In the genomic region with DNA sequence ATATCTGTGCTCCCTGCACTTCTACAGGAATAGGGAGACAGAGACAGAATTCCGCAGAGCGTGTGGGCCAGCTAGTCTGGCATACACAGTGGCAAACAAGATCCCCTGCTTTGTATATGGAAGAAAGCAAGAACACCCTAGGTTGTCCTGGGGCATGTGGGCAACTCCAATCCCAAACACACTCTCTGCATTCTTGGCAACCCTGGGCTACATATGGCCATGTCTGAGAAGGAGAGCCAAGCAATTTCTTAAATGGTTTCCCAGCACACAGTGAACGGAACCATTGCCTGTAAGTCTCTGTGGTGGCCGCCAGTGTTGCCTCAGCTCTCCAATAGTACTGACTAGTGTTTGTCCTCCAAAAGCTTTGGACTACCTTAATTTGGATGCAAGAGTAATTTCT, we compare ENCODE assay signal across 24 mouse cellular contexts.
DNase-seq lines count a peak whose midpoint lies in the region; ATAC-seq and TF ChIP-seq lines count a peak whose summit lies in the region.
"Had no signal": no experiment of that assay in that cellular context is flagged by ENCODE, and none has a peak within 500 bp of the region (broad histone marks: within the 10 kb centered on the region; RNA-seq: fewer than 3 reads in every experiment).

No protein-coding gene starts in this region.

- no peak overlapping the region for H3K4me2 ChIP-seq in forebrain, postnatal 0 days (ENCODE audit: low read depth)
- H3K4me2 ChIP-seq: embryonic facial prominence, embryonic 12.5 days; forebrain, embryonic 12.5 days had no signal

- 72% methylated on average over 4 of the region's 4 CpGs for WGBS in forebrain, postnatal 0 days
- WGBS in forebrain, embryonic 10.5 days = 94% methylated on average over 4 of the region's 4 CpGs

- no peak overlapping the region for H3K27ac ChIP-seq in forebrain, postnatal 0 days (ENCODE audit: low read depth, low read length)
- H3K27ac ChIP-seq in forebrain, embryonic 10.5 days = no peak overlapping the region
- H3K27ac ChIP-seq: embryonic facial prominence, embryonic 10.5 days; embryonic facial prominence, embryonic 12.5 days; forebrain, embryonic 12.5 days had no signal

- H3K4me1 ChIP-seq in forebrain, postnatal 0 days (ENCODE audit: insufficient read depth) = no peaks in the 10 kb centered on the region
- no peaks in the 10 kb centered on the region for H3K4me1 ChIP-seq in forebrain, embryonic 10.5 days
- H3K4me1 ChIP-seq: embryonic facial prominence, embryonic 10.5 days; embryonic facial prominence, embryonic 12.5 days; forebrain, embryonic 12.5 days had no signal

- intact Hi-C loops in left cerebral cortex, postnatal 4 days (cut with DNase I) = no loop called here
- intact Hi-C loops in left cerebral cortex, postnatal 36 days (cut with DNase I) = no loop called here

- peak; percentile 38; the same call in 1 of the 2 replicates for ATAC-seq in forebrain, postnatal 0 days
- ATAC-seq: activated CD4-positive, CD25-positive, alpha-beta regulatory T cell, adult 4 months; CD4-positive, CD25-positive, alpha-beta regulatory T cell, adult 4 months; forebrain, embryonic 14.5 days; forebrain, embryonic 16.5 days; Patski had no signal

- no peaks in the 10 kb centered on the region for H3K9me3 ChIP-seq in forebrain, postnatal 0 days (ENCODE audit: low read length)
- no peaks in the 10 kb centered on the region; the same call in 1 of the 2 replicates for H3K9me3 ChIP-seq in forebrain, embryonic 10.5 days
- H3K9me3 ChIP-seq: embryonic facial prominence, embryonic 10.5 days; embryonic facial prominence, embryonic 12.5 days; forebrain, embryonic 12.5 days had no signal

- peak; percentile 52 to 71 for DNase-seq in cerebellum, postnatal 10 days
- no peak for DNase-seq in cerebellum, adult 11 months
- DNase-seq in forebrain, postnatal 0 days = no peak
- no peak for DNase-seq in forebrain, embryonic 10.5 days (ENCODE audit: extremely low spot score, low spot score)
- peak; percentile 11 for DNase-seq in left cerebral cortex, postnatal 4 days
- DNase-seq in left cerebral cortex, postnatal 36 days (ENCODE audit: low spot score in 2 of 2) = no peak
- DNase-seq: adrenal gland, adult 8-10 months; adrenal gland, postnatal 14 days; adrenal gland, postnatal 36 days; B cell, adult 2 months; cerebellum, adult 18-20 months; cerebellum, adult 8-10 months; cerebellum, adult 9-11 months; cerebellum, postnatal 36 days had no signal

- no peak overlapping the region for H3K4me3 ChIP-seq in forebrain, postnatal 0 days (ENCODE audit: low read depth, low read length)
- H3K4me3 ChIP-seq in forebrain, embryonic 10.5 days = no peak overlapping the region
- H3K4me3 ChIP-seq: embryonic facial prominence, embryonic 10.5 days; embryonic facial prominence, embryonic 12.5 days; forebrain, embryonic 12.5 days had no signal

- no peaks in the 10 kb centered on the region for H3K36me3 ChIP-seq in forebrain, postnatal 0 days (ENCODE audit: insufficient read depth)
- H3K36me3 ChIP-seq in forebrain, embryonic 10.5 days (replicated peaks) = no peaks in the 10 kb centered on the region
- H3K36me3 ChIP-seq: embryonic facial prominence, embryonic 10.5 days; embryonic facial prominence, embryonic 12.5 days; forebrain, embryonic 12.5 days; G1E had no signal

- H3K27me3 ChIP-seq in forebrain, postnatal 0 days (ENCODE audit: insufficient read depth, low read length) = no peaks in the 10 kb centered on the region
- no peaks in the 10 kb centered on the region for H3K27me3 ChIP-seq in forebrain, embryonic 10.5 days (ENCODE audit: poor library complexity, severe bottlenecking)
- H3K27me3 ChIP-seq: CH12.LX; embryonic facial prominence, embryonic 12.5 days; forebrain, embryonic 12.5 days; Patski had no signal

- no peak overlapping the region for H3K9ac ChIP-seq in forebrain, postnatal 0 days
- H3K9ac ChIP-seq: embryonic facial prominence, embryonic 12.5 days; forebrain, embryonic 12.5 days had no signal

- TF ChIP-seq CTCF in forebrain, postnatal 0 days (IDR thresholded peaks at IDR 0.05; ENCODE audit: low read depth) = no peak

Comparison
In these comparisons a context has a peak if more than half of its experiments do, and no peak if none do; other contexts are left out.
1. DNase-seq: peak in cerebellum, postnatal 10 days (2 of 2) and left cerebral cortex, postnatal 4 days (single experiment); none in cerebellum, adult 11 months (single experiment), forebrain, postnatal 0 days (single experiment), forebrain, embryonic 10.5 days (single experiment) and left cerebral cortex, postnatal 36 days (0 of 2).